Mouse (Mus musculus) intestine, postnatal 0 days (tissue): ENCODE measurements at regions not wholly inside any gene's neighbourhood (a gene's known extent, or its start where the extent isn't known, plus 50 kb on each side); places are given as distances from the start of the nearest gene placed in this dataset.

ENCODE experiments used
- ATAC-seq: fragments of 200-750 bp; cut with Nextera tagmentation; 2 replicates; pipeline ENCODE4 v1.8.0; 2017; ENCODE audit warnings: mild to moderate bottlenecking, moderate TSS enrichment, moderate library complexity
- H3K27ac ChIP-seq: fragments of 300-500 bp; sonication (generic); 2 replicates; pipeline ENCODE4 v1.5.1; 2014; ENCODE audit warnings: mild to moderate bottlenecking, low read depth, low read length, moderate library complexity
- H3K27me3 ChIP-seq: fragments of 300-500 bp; sonication (generic); replicated peaks from 2 replicates; pipeline ENCODE4 v1.6.1; 2014; ENCODE audit warnings: low read length, mixed read lengths; ENCODE audit not compliant: control insufficient read depth, insufficient read depth
- H3K36me3 ChIP-seq: fragments of 300-500 bp; sonication (generic); 2 replicates; pipeline ENCODE4 v1.6.1; 2014; ENCODE audit warnings: mild to moderate bottlenecking, moderate library complexity; ENCODE audit not compliant: control insufficient read depth, insufficient read depth
- H3K4me1 ChIP-seq: fragments of 300-500 bp; sonication (generic); replicated peaks from 2 replicates; pipeline ENCODE4 v1.6.1; 2014; ENCODE audit warnings: antibody characterized with exemption, low read length, mixed read lengths; ENCODE audit not compliant: control insufficient read depth, insufficient read depth
- H3K4me2 ChIP-seq: fragments of 300-500 bp; sonication (generic); replicated peaks from 2 replicates; pipeline ENCODE4 v1.6.1; 2014; ENCODE audit warnings: low read depth, mild to moderate bottlenecking, moderate library complexity
- H3K4me3 ChIP-seq: fragments of 300-500 bp; sonication (generic); 2 replicates; pipeline ENCODE4 v1.5.1; 2014; ENCODE audit warnings: low read depth, low read length
- H3K9ac ChIP-seq: fragments of 300-500 bp; sonication (generic); 2 replicates; pipeline ENCODE4 v1.6.1; 2014; ENCODE audit warnings: mild to moderate bottlenecking, low read depth, low read length
- H3K9me3 ChIP-seq: fragments of 300-500 bp; sonication (generic); 2 replicates; pipeline ENCODE4 v1.6.1; 2016; ENCODE audit warnings: mixed run types; ENCODE audit not compliant: control insufficient read depth
- CTCF ChIP-seq: sonication (generic); IDR thresholded peaks from 2 replicates; pipeline ENCODE4 v1.5.1; 2016; ENCODE audit warnings: low read depth, mild to moderate bottlenecking, control low read depth, antibody characterized with exemption, moderate library complexity
- WGBS: fragments of 180-500 bp; shearing (Covaris S2); extraction: QIAGEN DNeasy Blood & Tissue Kit; methylation state at CpG from one replicate; pipeline ENCODE4 v1.1.7; 2014; 5-methylcytosine and 5-hydroxymethylcytosine counted together

DNA sequence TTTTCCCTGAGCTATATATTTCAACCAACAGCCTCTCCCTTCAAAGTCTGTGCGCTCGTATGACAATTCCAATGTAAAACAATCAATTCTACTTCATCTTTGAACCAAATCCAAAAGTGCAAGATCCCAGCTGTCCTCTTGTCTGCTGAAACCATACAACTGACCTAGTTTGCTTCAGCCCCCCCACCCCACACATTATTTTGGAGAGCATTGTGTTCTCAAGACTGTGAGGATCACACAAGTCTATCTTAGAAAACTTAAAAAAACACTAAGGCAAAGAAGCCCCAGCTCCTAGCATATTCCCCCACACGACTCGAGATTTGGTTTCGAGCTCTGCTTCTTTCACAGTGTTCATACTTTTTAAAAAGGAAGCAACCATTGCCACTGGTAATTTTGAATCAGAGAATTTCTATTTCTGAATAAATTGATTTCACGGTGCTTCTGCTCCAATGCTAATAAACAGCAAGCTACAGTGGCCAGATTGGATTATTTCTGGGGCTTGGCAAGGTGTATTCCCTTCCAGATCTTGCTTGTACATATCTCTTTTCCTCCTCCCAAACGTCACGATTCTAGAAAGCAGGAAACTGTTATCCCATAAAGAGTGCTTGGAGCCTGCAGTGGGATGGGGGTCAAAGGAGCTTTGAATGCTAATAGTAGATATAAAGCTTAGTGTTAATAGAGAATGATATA, 744.7 kb downstream of the Stpg2 start:
- no peak overlapping the region for H3K4me2 ChIP-seq
- TF ChIP-seq CTCF = no peak
- WGBS = 74% methylated on average over 8 of the region's 8 CpGs
- ATAC-seq = no peak
- no peaks in the 10 kb centered on the region for H3K4me1 ChIP-seq
- H3K4me3 ChIP-seq = no peak overlapping the region
- no peak overlapping the region for H3K27ac ChIP-seq
- no peaks in the 10 kb centered on the region for H3K36me3 ChIP-seq
- no peaks in the 10 kb centered on the region for H3K9me3 ChIP-seq
- no peak overlapping the region for H3K9ac ChIP-seq
- no peaks in the 10 kb centered on the region for H3K27me3 ChIP-seq

DNA sequence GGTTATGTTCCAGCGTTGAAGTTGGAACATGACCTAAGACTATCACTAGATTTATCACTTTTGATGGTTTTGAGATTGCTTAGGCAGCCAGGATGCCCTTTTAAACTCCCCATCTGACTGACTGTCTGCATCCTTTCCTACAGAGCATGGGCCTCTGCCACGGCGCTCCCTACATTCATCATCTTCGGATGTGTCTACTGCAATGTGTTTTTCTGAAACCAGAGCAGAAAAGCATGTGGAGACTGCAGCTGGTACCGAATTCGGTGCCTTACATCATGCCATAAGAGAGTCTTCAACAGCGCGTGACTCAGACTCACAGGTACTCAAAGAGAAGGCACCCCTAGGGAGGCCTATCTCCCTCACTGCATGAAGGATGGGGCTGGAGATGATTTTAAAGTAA, 746.0 kb downstream of the Stpg2 start:
- H3K27me3 ChIP-seq = no peaks in the 10 kb centered on the region
- no peaks in the 10 kb centered on the region for H3K4me1 ChIP-seq
- ATAC-seq = no peak
- no peaks in the 10 kb centered on the region for H3K36me3 ChIP-seq
- 84% methylated on average over 8 of the region's 8 CpGs for WGBS
- H3K27ac ChIP-seq = no peak overlapping the region
- no peak overlapping the region for H3K9ac ChIP-seq
- no peak for TF ChIP-seq CTCF
- H3K4me3 ChIP-seq = no peak overlapping the region
- no peaks in the 10 kb centered on the region for H3K9me3 ChIP-seq
- no peak overlapping the region for H3K4me2 ChIP-seq

DNA sequence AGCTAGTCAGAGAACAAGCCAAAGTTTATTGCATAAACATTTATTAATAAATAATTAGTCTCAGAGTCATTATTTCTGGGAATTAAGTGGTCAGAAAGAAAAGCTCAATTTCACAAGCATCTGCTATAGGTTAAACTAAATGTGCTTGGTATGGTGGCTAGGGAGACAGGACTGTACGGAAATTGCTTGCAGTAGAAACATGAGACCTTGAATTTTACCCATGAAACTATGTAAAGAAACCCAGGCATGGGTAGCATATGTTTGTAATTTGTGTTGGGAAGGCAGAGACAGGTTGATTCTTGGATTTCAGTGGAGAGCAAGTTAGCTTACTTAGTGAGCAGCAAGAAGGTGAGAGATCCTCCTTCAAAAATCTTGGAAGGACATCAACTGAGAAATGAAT, 772.7 kb downstream of the Stpg2 start:
- H3K9me3 ChIP-seq = peaks cover 6% of the 10 kb centered on the region; the same call in 1 of the 2 replicates
- H3K4me2 ChIP-seq = no peak overlapping the region
- no peak overlapping the region for H3K9ac ChIP-seq
- ATAC-seq = no peak
- H3K27ac ChIP-seq = no peak overlapping the region
- H3K36me3 ChIP-seq = no peaks in the 10 kb centered on the region
- no peaks in the 10 kb centered on the region for H3K27me3 ChIP-seq
- H3K4me3 ChIP-seq = no peak overlapping the region
- H3K4me1 ChIP-seq = no peaks in the 10 kb centered on the region
- whole genome bisulfite sequencing = 90% methylated on average over 1 of the region's 1 CpGs
- no peak for TF ChIP-seq CTCF

- 65% methylated on average over 4 of the region's 4 CpGs for WGBS
- TF ChIP-seq CTCF = no peak
- no peaks in the 10 kb centered on the region for H3K9me3 ChIP-seq
These were observed 780.5 kb downstream of the Stpg2 start for GRCm38 (mm10) chr3:139985830-139986481.

GRCm38 (mm10) chr3:139988938-139989337, 783.4 kb downstream of the Stpg2 start:
- Histone ChIP-seq H3K9ac (no peak overlapping the region), H3K27me3 (no peaks in the 10 kb centered on the region), H3K4me3 (no peak overlapping the region), H3K4me2 (no peak overlapping the region), H3K27ac (no peak overlapping the region), H3K4me1 (no peaks in the 10 kb centered on the region), H3K9me3 (no peaks in the 10 kb centered on the region), H3K36me3 (no peaks in the 10 kb centered on the region)
- WGBS = 50% methylated on average over 1 of the region's 1 CpGs
- ATAC-seq = no peak
- no peak for TF ChIP-seq CTCF

More at GRCm38 (mm10) chr3:139985830-139986481, 780.5 kb downstream of the Stpg2 start:
- no peaks in the 10 kb centered on the region for H3K27me3 ChIP-seq
- no peak overlapping the region for H3K9ac ChIP-seq
- H3K36me3 ChIP-seq = no peaks in the 10 kb centered on the region
- H3K4me1 ChIP-seq = no peaks in the 10 kb centered on the region
- ATAC-seq = no peak
- H3K4me3 ChIP-seq = no peak overlapping the region
- H3K4me2 ChIP-seq = no peak overlapping the region
- no peak overlapping the region for H3K27ac ChIP-seq

- TF ChIP-seq CTCF = no peak
- ATAC-seq = no peak
- H3K36me3 ChIP-seq = no peaks in the 10 kb centered on the region
These were observed 783.9 kb downstream of the Stpg2 start for GRCm38 (mm10) chr3:139989380-139989779.

More at GRCm38 (mm10) chr3:139989380-139989779, 783.9 kb downstream of the Stpg2 start:
- Histone ChIP-seq H3K27ac (no peak overlapping the region), H3K9me3 (no peaks in the 10 kb centered on the region), H3K9ac (no peak overlapping the region), H3K4me2 (no peak overlapping the region), H3K4me1 (no peaks in the 10 kb centered on the region), H3K27me3 (no peaks in the 10 kb centered on the region), H3K4me3 (no peak overlapping the region)
